Mouse (Mus musculus) R1 (cell line): ENCODE data around the gene Jmjd6.
A peak's percentile ranks its signal among the peaks of the same experiment; 100 is the strongest.

Experiments used
- DNase-seq: peaks from one replicate; pipeline ENCODE4 v3.0.0-alpha.2; 2018; ENCODE audit warnings: low read depth, low spot score

Jmjd6 gene

DNA sequence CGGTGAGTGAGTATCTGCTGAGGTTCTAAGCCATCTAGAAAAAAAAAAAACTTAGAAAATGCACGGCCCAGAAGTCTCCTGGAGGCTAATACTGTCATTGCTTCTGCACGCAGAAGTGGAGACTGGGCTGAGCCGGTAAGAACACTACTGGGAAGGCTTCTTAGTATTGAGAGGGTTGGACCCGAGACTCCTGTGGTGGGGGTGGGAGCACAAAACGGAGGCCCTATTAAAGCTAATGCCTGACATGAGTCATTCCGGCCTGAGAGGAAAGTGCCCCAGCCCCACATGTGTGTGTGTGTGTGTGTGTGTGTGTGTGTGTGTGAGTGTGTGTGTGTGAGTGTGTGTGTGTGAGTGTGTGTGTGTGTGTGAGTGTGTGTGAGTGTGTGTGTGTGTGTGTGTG, 36.1 kb downstream of the Jmjd6 start:
- peak; percentile 35 for DNase-seq

DNA sequence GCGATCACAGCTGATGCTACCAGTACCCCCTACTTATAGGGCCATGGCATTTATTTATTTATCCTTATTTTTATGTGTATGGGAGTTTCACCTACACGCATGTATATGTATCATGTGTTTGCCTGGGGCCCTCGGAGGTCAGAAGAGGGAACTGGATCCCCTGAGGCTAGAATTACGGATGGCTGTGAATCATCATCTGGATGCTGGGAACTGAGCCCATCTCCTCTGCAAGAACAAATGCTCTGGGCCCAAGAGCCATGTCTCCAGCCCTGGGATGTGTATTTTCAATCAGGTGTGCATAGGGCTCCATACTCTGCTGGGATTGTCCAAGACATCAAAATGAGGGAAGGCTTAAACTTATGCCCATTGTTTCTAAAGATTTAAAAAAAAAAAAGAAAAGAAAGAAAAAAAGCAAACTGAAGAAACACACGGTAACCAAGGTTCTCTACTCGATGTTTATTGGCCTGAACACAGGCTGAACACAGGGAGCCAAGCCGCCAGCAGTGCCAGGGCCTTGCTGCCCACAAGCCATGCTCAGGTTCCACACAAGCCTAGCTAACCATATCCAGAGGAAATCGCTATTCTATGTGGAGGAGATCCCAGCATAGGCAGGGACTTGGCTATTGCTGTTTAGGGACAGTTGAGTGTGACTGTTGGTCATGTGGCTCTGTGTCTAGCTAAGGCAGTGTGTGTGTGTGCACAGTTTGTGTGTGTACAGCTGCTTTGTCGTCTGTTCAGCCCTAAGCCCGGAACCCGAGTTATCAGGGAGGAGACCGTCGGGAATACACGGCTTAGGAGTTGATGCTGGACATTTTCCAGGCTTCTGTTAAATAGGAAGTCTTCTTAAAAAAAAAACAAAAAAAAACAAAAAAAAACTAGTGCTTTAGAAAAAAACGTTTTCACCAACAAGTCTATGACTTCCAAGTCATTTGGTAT, 36.8 kb downstream of the Jmjd6 start:
- no peak for DNase-seq

DNA sequence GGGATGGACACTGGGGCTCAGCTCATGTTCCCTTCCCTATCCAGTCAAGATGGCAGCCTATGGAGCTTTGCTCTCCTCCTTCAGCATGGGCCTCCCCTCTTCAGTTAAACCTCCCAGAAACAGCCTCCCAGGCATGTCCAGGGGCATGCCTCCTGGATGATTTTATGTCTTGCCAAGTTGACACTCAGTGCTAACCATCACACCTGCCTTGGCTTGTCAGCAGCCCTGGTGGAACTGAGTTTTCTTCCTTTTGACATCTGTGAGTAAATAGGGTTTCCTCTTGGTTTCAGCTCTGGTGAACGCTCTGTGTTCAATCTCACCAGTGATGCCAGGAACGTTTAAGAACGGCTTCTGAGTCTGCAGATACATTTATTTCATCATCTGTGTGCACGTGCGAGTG, 40.5 kb downstream of the Jmjd6 start:
- DNase-seq: no peak

DNA sequence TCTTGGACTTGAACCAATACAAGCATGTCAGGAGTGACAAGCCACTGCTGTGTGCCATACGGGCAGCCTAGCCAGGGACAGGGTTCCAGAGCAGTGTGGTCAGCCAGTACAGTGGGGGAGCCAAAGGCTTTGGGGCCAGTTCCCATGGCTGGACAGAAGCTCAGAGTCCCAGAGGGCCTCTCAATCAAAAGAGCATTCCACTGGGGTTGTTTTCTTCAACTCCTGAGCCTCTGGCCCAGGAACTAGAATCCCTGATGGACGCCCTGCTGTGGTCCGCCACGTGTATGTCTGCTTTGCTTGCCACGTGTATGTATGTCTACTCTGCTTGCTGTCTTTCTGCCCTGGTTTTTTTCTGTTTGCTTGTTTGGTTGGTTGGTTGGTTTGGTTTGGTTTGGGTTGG, 42.1 kb downstream of the Jmjd6 start:
- DNase-seq: no peak

DNA sequence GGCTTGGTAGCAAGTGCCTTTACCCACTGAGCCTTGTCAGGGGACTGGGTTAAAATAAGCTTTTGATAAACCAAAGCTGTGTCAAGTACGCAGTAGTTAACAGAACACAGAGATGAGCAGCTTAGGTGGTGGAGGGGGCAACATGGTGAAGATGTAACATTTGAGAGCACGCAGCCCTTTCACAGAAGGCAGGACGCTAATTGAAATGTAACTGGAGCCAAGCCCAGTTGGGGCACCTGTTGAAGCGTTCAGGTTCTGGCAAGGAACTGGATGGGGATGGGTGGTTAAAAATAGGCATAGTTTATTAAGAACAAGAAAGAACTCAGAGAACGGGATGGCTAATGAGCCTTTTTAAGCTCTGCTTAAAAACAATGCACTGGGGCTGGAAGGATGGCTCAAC, 43.9 kb downstream of the Jmjd6 start:
- DNase-seq: no peak
